Mouse (Mus musculus) small intestine, adult 2 months (tissue): Measurements from ENCODE around the gene Nlrp6. TPM values are rescaled to one million over a fixed set of nuclear protein-coding genes. Genes with fewer than 3 reads are reported as not detected.

Experiments
- H3K27ac ChIP-seq: fragments of 200-500 bp; 2 replicates; pipeline ENCODE4 v1.5.1; 2012; ENCODE audit warnings: low read depth, low read length, control low read depth, inconsistent platforms; ENCODE audit not compliant: insufficient read depth
- H3K27me3 ChIP-seq: fragments of 200-500 bp; 2 replicates; pipeline ENCODE4 v1.6.1; 2012; ENCODE audit warnings: mild to moderate bottlenecking, moderate library complexity, low read length, inconsistent platforms; ENCODE audit not compliant: control insufficient read depth, insufficient read depth
- H3K36me3 ChIP-seq: fragments of 200-500 bp; 2 replicates; pipeline ENCODE4 v1.6.1; 2012; ENCODE audit warnings: mild to moderate bottlenecking, low read length, control low read depth, inconsistent platforms; ENCODE audit not compliant: control insufficient read depth, insufficient read depth
- H3K4me1 ChIP-seq: fragments of 200-500 bp; 2 replicates; pipeline ENCODE4 v1.6.1; 2012; ENCODE audit warnings: low read length, inconsistent platforms, mixed read lengths; ENCODE audit not compliant: control insufficient read depth, insufficient read depth, insufficient read length
- H3K4me3 ChIP-seq: fragments of 200-500 bp; 2 replicates; pipeline ENCODE4 v1.5.1; 2012; ENCODE audit warnings: low read depth, mild to moderate bottlenecking, control low read depth, inconsistent platforms, low read length, moderate library complexity
- CTCF ChIP-seq: fragments of 200-500 bp; IDR thresholded peaks from 2 replicates; pipeline ENCODE4 v1.5.1; 2012; ENCODE audit warnings: low read depth, mild to moderate bottlenecking, control low read depth, inconsistent platforms, low read length, moderate library complexity, mixed read lengths; ENCODE audit not compliant: insufficient replicate concordance, insufficient read length; ENCODE audit errors: extremely low read depth
- POLR2A ChIP-seq: fragments of 200-500 bp; IDR thresholded peaks from 2 replicates; pipeline ENCODE4 v1.6.1; 2012; ENCODE audit warnings: low read depth, mild to moderate bottlenecking, control low read depth, inconsistent platforms, low read length, moderate library complexity
- WGBS: fragments of 180-500 bp; shearing (Covaris S2); methylation state at CpG from one replicate; pipeline ENCODE4 v1.1.7; 2018; 5-methylcytosine and 5-hydroxymethylcytosine counted together
- polyA plus RNA-seq: library from polyadenylated mRNA; depleted of rRNA; stranded (reverse); fragments of >200 nt; gene quantifications from 2 replicates; pipeline ENCODE4 v1.2.3, GENCODE M21; 2012

The Nlrp6 gene
- polyA plus RNA-seq, 1 experiment: 110 TPM

DNA sequence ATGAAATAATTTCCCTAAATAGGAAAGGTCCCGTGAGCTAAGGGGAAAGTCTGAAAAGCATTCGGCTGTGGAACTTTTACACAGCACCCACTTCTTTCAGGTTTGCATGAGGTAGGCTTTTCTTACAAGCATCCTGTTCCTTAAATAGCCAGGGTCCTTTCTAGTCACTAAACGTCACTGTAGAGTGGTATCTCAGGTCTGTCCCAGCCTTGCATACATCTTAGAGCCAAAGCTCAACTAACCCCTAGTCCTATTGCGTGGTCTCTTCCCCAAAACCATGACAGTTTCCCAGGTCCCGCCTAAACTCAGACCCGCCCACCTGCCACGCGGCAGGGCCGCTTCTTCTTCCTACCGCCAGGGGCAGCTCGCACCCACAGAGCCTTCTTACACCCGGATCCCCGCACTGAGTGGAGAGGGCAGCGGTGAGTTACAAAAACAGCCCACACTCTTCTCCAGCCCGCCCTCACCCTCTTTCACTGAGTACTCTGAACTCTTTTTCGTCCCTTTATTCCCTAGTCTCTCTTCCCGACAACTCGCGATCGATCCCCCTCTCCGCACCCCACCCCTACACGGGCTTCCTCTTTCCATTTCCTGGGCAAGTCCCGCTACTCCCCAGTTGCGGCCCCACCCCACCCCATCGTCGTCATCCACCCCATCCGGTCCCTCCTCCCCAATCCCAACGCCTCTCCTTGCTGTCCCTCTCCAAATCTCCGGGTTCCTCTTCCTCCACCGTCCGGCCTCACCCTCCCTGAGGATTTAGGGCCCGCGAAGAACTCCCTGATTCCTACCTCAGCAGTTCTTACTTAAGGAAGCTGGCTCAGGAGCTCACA lies 20.7 kb downstream of the Nlrp6 start, which contains the start of gene Pgghg:
Pgghg (plus strand) TSS at position 170 of the 830 bp plus-strand sequence.
- Histone ChIP-seq H3K27ac (peak within 1 kb of the TSS; percentile 85), H3K36me3 (peaks cover 9% of the 10 kb centered on the region), H3K4me3 (peak within 1 kb of the TSS; percentile 68), H3K27me3 (no peaks in the 10 kb centered on the region), H3K4me1 (peaks cover 8% of the 10 kb centered on the region)
- WGBS: under 1% methylated on average over 33 of the region's 33 CpGs
- TF ChIP-seq CTCF (peak; percentile 95), POLR2A (peak; percentile 39)

DNA sequence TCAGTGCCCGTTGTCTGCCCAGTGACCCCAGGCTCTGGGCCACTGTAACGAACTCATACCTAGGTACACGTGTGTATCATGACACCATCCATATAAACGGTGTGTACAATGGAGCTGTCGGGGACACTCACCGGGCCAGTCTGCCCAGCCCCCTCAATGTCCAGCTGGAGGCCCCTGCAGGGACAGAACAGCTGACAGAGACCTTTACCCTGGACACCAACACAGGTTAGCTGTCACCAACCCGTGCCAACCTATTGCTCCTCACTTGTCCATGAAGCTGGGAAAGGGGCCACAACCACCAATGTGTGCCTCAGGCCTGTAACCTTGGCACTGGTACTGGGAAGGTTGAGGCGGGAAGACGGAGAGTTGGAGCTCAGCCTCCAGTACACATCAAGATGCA lies 21.6 kb downstream of the Nlrp6 start:
- Histone ChIP-seq H3K4me3 (peak overlapping the region; percentile 68), H3K4me1 (peaks cover 8% of the 10 kb centered on the region), H3K27ac (peak overlapping the region; percentile 85), H3K36me3 (peaks cover 9% of the 10 kb centered on the region), H3K27me3 (no peaks in the 10 kb centered on the region)
- 32% methylated on average over 9 of the region's 9 CpGs for WGBS
- TF ChIP-seq CTCF (no peak), POLR2A (no peak)

DNA sequence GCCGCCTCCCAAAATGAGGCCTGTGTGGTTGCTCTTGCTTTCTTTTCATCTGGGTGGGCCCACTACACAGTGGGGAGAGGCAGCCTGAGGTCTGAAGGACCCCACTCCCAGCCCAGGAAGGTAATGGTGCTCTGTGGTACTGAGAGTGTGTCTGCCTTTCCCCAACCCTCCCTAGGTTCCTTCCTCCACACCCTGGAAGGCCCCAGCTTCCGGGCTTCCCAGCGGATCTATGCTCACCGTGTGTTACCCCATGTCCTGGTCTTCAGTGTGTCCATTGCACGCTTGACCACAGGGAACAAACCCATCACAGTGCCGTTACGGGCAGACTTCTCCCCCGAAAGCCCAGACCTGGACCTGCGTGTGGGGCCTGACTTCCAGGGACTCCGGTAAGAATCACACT lies 22.1 kb downstream of the Nlrp6 start:
- Histone ChIP-seq H3K27ac (peak overlapping the region; percentile 85; the same call in 1 of the 2 replicates), H3K4me1 (peaks cover 8% of the 10 kb centered on the region), H3K36me3 (peaks cover 9% of the 10 kb centered on the region), H3K27me3 (no peaks in the 10 kb centered on the region), H3K4me3 (no peak overlapping the region)
- WGBS: 87% methylated on average over 10 of the region's 10 CpGs
- no peak for TF ChIP-seq CTCF
- TF ChIP-seq POLR2A: no peak

DNA sequence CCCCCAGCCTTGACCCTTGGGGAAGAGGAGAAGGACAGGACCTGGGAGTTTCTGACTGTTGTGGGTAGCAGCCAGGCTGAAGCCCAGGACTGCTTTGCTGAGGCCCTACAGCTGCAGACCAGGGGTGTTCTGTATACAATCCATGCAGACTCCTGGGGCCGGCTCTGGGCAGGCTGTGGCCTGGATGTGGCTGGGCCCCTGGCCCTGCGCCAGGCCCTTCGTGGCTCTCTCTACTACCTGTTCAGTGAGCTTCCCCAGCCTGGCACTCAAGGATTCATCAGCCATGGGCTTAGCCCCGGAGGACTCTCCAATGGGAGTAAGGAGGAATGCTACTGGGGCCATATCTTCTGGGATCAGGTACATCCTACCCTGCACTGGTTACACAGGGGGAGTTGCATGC lies 22.7 kb downstream of the Nlrp6 start:
- Histone ChIP-seq H3K27ac (no peak overlapping the region), H3K36me3 (peaks cover 9% of the 10 kb centered on the region), H3K4me3 (no peak overlapping the region), H3K27me3 (no peaks in the 10 kb centered on the region), H3K4me1 (peaks cover 8% of the 10 kb centered on the region)
- 75% methylated on average over 4 of the region's 4 CpGs for WGBS
- TF ChIP-seq CTCF: no peak
- no peak for TF ChIP-seq POLR2A

DNA sequence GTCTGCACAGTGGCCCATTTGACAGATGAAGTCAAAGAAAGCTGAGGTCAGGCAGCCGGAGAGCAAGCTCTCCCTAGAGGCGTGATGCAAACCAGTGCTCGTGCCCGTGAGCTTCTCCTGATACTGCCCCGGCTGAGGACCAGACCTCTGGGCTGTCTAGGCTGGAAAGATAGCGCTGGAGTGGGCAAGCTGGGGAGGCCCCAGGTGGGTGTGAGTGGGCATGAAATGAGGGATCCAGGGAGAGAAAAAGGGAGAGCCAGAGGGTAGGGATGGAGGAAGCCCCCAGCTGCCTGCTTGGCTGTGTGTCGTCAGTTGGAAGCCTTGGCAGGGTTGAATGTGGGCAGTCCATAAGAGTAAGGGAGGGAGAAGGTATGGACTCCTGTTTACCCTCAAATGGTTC lies 23.5 kb downstream of the Nlrp6 start:
- H3K4me3 ChIP-seq: no peak overlapping the region
- no peaks in the 10 kb centered on the region for H3K27me3 ChIP-seq
- TF ChIP-seq POLR2A: no peak
- TF ChIP-seq CTCF: no peak
- H3K27ac ChIP-seq: no peak overlapping the region
- 93% methylated on average over 7 of the region's 7 CpGs for WGBS
- H3K36me3 ChIP-seq: peaks cover 15% of the 10 kb centered on the region
- H3K4me1 ChIP-seq: peaks cover 8% of the 10 kb centered on the region

DNA sequence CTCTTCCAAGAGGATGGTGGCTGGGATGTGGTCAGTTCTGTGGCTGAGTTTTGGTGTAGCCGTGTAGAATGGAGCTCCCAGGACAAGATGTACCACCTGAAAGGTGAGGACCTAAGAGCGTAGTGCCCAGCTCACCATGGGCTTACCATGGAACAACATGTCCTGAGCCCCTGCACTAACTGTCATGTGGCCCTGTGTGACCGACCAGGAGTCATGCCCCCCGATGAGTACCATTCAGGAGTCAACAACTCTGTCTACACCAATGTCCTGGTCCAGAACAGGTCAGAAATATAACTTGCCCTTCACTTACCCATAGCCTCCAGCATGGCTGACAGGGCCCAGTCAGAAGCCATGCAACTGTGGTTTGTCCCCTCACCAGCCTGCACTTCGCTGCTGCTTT lies 24.5 kb downstream of the Nlrp6 start:
- H3K4me1 ChIP-seq: peaks cover 8% of the 10 kb centered on the region
- TF ChIP-seq CTCF (no peak), POLR2A (no peak)
- H3K27me3 ChIP-seq: no peaks in the 10 kb centered on the region
- 92% methylated on average over 5 of the region's 5 CpGs for WGBS
- H3K27ac ChIP-seq: no peak overlapping the region
- no peak overlapping the region for H3K4me3 ChIP-seq
- H3K36me3 ChIP-seq: peaks cover 17% of the 10 kb centered on the region

DNA sequence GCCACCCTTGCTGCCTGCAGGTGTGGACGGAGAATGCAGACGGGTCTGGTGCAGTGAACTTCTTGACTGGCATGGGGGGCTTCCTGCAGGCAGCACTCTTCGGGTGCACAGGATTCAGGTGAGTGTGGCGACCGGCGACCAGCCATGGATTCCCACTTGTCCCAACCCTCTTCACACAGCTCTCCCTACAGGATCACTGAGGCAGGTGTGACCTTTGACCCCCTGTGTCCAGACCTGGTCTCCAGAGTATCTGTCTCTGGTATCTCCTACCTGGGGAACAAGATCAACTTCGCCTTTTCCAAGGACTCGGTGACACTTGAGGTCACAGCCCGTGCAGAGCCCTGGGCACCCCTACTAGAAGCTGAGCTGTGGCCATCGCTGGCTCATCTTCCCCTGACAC lies 25.6 kb downstream of the Nlrp6 start:
- 92% methylated on average over 10 of the region's 10 CpGs for WGBS
- Histone ChIP-seq H3K4me3 (no peak overlapping the region), H3K27me3 (no peaks in the 10 kb centered on the region), H3K27ac (peak overlapping the region; percentile 24), H3K36me3 (peaks cover 17% of the 10 kb centered on the region), H3K4me1 (peaks cover 11% of the 10 kb centered on the region)
- TF ChIP-seq CTCF (no peak), POLR2A (no peak)
